Mouse (Mus musculus) limb, embryonic 11.5 days (tissue): ENCODE measurements around the gene Zhx3. TPM values are rescaled to one million over a fixed set of nuclear protein-coding genes. Genes with fewer than 3 reads are reported as not detected.

Source experiments
- ATAC-seq: fragments of 200-750 bp; cut with Nextera tagmentation; 2 replicates; pipeline ENCODE4 v1.8.0; 2017; ENCODE audit warnings: low read depth; ENCODE audit not compliant: insufficient number of reproducible peaks, low FRiP score, low TSS enrichment
- DNase-seq: peaks from one replicate; pipeline ENCODE4 v3.0.0-alpha.2; 2015; ENCODE audit warnings: low spot score
- H3K27ac ChIP-seq: fragments of 300-500 bp; sonication (generic); replicated peaks from 2 replicates; pipeline ENCODE4 v1.5.1; 2014; ENCODE audit warnings: low read depth, mild to moderate bottlenecking, low read length
- H3K27me3 ChIP-seq: fragments of 300-500 bp; sonication (generic); 2 replicates; pipeline ENCODE4 v1.6.1; 2014; ENCODE audit warnings: mild to moderate bottlenecking, low read length, mixed read lengths; ENCODE audit not compliant: control insufficient read depth, insufficient read depth
- H3K36me3 ChIP-seq: fragments of 300-500 bp; sonication (generic); 2 replicates; pipeline ENCODE4 v1.6.1; 2014; ENCODE audit warnings: mild to moderate bottlenecking, low read length, moderate library complexity, mixed read lengths; ENCODE audit not compliant: control insufficient read depth, insufficient read depth
- H3K4me1 ChIP-seq: fragments of 300-500 bp; sonication (generic); 2 replicates; pipeline ENCODE4 v1.6.1; 2014; ENCODE audit warnings: low read length, mixed read lengths; ENCODE audit not compliant: control insufficient read depth, insufficient read depth
- H3K4me2 ChIP-seq: fragments of 300-500 bp; sonication (generic); 2 replicates; pipeline ENCODE4 v1.6.1; 2014; ENCODE audit warnings: low read depth, mild to moderate bottlenecking, moderate library complexity; ENCODE audit not compliant: severe bottlenecking
- H3K4me3 ChIP-seq: fragments of 300-500 bp; sonication (generic); 2 replicates; pipeline ENCODE4 v1.5.1; 2014; ENCODE audit warnings: low read depth, low read length
- H3K9ac ChIP-seq: fragments of 300-500 bp; sonication (generic); 2 replicates; pipeline ENCODE4 v1.6.1; 2014; ENCODE audit warnings: mild to moderate bottlenecking, low read length
- H3K9me3 ChIP-seq: fragments of 300-500 bp; sonication (generic); 2 replicates; pipeline ENCODE4 v1.6.1; 2016; ENCODE audit warnings: low read length; ENCODE audit not compliant: control insufficient read depth
- WGBS: fragments of 180-500 bp; shearing (Covaris S2); extraction: QIAGEN DNeasy Blood & Tissue Kit; methylation state at CpG from one replicate; pipeline ENCODE4 v1.1.7; 2014; 5-methylcytosine and 5-hydroxymethylcytosine counted together
- polyA plus RNA-seq: library from polyadenylated mRNA; unstranded; fragments of >200 nt; fragmentation: Nextera tagmentation; extraction: Ambion mirVana; gene quantifications from 2 replicates; pipeline ENCODE4 v1.2.1, GENCODE M21; 2014

The Zhx3 gene
- polyA plus RNA-seq, 1 experiment from 2014 or later, result 8.2 TPM

DNA sequence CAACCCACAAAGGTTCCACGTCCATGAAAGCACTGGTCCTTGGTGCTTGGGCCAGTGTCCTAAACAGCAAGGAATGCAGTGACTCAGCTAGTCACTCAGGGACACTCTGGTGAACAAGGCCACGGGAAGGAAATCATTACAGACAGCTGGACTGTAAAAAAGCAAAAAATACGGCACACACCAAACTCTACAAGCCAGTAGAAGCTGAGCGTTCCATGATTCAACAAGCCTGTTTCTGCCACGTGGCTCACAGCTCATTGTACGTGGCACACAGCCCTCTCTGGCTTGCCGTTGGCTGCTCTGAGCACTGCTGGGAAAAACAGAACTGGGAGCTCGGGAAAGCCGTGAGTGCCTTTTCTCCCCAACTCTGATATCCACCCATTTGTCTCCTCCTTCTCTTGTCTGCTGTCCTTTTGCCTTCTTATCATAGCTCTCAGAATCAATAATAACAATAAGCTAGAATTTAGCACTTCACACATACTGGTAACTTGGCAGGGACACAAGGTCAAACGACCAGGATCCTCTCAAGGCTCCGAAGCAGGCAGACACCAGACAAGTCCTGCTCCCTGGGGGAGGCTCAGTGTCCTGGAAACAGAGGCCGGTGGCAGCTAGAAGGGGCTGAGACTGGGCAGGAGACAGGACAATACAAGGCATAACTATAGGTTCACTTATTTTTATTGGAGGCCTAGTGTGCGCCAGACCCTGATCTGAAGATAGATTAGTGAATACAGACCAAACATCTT is 7.8 kb upstream of the Zhx3 start, which contains the start of gene Lpin3:
TSS of gene Lpin3 (plus strand) at position 218 of the 743 bp plus-strand sequence.
- WGBS, result 71% methylated on average over 13 of the region's 13 CpGs
- Histone ChIP-seq H3K9ac (no peak within 1 kb of the TSS), H3K36me3 (no peaks in the 10 kb centered on the region), H3K27ac (no peak within 1 kb of the TSS), H3K27me3 (no peaks in the 10 kb centered on the region), H3K4me2 (no peak within 1 kb of the TSS), H3K4me3 (no peak within 1 kb of the TSS), H3K9me3 (no peaks in the 10 kb centered on the region), H3K4me1 (no peaks in the 10 kb centered on the region)
- DNase-seq (no peak), ATAC-seq (no peak)

DNA sequence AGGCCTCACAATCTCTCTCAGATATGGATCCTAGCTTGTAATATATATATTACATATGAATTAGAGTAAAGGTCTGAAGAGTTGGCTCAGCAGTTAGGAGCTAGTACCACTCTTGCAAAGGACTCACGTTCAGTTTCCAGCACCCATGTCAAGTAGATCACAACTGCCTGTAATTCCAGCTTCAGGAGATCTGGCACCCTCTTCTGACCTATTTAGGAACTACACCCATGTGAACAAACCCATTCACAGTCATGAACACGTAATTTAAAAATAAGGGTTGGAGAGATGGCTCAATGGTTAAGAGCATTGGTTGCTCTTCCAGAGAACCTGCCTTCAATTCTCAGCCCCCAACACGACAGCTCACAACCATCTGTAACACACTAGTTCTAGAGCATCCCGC is 3.3 kb upstream of the Zhx3 start:
- DNase-seq, result no peak
- Histone ChIP-seq H3K9me3 (no peaks in the 10 kb centered on the region), H3K4me1 (no peaks in the 10 kb centered on the region), H3K9ac (no peak overlapping the region), H3K27me3 (no peaks in the 10 kb centered on the region), H3K27ac (no peak overlapping the region), H3K4me2 (no peak overlapping the region), H3K36me3 (no peaks in the 10 kb centered on the region; the same call in 1 of the 2 replicates), H3K4me3 (no peak overlapping the region)
- no peak for ATAC-seq
- 85% methylated on average over 4 of the region's 4 CpGs for WGBS

DNA sequence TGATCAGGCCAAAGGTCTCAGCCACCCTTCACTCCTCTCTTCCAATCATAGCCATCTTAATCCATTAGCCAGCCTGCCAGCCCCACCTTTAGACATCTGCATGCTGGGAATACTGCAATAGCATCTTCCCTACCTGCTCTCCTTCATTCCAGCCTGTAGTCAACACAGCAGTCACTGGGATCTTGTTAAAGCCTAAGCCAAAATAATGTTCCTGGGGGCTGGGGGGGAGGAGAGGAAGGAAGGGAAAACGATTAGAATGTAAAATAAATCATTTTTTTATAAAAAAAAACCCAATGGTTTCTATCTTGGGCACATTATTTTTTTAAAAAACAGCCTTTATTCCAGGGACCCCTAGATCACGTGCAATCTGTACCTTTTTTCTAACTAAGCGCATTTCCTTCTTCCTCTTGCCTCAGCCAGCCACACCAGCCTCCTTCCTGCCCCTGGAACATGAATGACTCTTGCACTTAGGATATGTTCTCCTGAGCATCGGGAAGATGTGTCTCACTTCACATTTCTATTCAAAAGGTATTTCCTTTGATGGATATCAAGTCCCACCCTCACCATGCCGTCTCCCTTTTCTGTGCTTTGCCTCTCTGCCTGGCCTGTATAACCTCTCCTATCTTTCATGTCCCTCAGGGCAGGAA is 1.6 kb upstream of the Zhx3 start:
- 91% methylated on average over 5 of the region's 5 CpGs for WGBS
- no peak for DNase-seq
- Histone ChIP-seq H3K4me3 (no peak overlapping the region), H3K36me3 (no peaks in the 10 kb centered on the region; the same call in 1 of the 2 replicates), H3K27me3 (no peaks in the 10 kb centered on the region), H3K9me3 (no peaks in the 10 kb centered on the region), H3K4me1 (no peaks in the 10 kb centered on the region), H3K27ac (no peak overlapping the region), H3K4me2 (no peak overlapping the region), H3K9ac (no peak overlapping the region)
- no peak for ATAC-seq

DNA sequence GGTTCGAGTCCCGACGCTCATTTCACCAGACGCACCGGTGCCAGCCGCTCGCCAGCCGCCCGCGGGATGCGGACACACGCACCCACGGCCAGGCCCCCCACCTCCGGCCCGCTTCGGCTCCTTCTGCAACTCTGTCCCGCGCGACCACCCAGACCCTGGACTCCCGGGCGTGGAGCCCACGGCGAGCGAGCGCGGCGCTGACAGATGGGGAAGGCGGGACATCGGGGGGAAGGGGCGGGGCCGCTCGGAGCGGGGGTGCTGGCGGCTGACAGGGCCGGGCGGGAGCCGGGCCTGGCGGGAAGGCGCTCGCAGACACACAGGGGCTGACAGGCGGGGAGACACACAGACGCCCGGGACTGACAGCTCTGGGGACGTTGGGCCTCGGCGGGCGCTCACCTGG is 403 bp downstream of the Zhx3 start:
- Histone ChIP-seq H3K4me1 (no peaks in the 10 kb centered on the region), H3K9me3 (no peaks in the 10 kb centered on the region), H3K36me3 (no peaks in the 10 kb centered on the region; the same call in 1 of the 2 replicates), H3K4me3 (peak overlapping the region; percentile 87), H3K9ac (peak overlapping the region; percentile 84), H3K4me2 (peak overlapping the region; percentile 80), H3K27me3 (no peaks in the 10 kb centered on the region), H3K27ac (peak overlapping the region; percentile 68)
- peak; percentile 72 for DNase-seq
- peak; percentile 85 for ATAC-seq
- under 1% methylated on average over 36 of the region's 47 CpGs for WGBS

DNA sequence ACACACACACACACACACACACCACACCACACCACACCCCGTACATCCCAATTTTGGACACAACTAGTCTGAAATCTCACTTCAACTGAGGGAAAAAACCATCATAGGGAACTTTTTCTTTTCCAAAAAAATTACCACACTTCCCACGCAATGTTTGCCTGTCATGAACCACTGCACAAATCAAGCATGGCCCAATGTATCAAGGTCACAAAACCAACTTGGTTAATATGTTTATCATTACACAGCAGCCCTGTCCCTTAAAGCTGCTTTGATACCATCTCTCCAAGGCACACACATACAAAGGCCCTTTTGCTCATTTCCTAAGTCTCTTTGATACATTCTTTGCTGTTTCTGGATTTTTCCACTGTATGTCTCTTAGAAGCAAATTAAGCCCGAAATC is 1.5 kb downstream of the Zhx3 start:
- no peak overlapping the region for H3K9ac ChIP-seq
- no peak overlapping the region for H3K4me3 ChIP-seq
- no peaks in the 10 kb centered on the region for H3K4me1 ChIP-seq
- 92% methylated on average over 3 of the region's 3 CpGs for WGBS
- no peaks in the 10 kb centered on the region for H3K9me3 ChIP-seq
- no peak for ATAC-seq
- H3K36me3 ChIP-seq, result no peaks in the 10 kb centered on the region; the same call in 1 of the 2 replicates
- no peak overlapping the region for H3K27ac ChIP-seq
- DNase-seq, result no peak
- no peak overlapping the region for H3K4me2 ChIP-seq
- no peaks in the 10 kb centered on the region for H3K27me3 ChIP-seq

DNA sequence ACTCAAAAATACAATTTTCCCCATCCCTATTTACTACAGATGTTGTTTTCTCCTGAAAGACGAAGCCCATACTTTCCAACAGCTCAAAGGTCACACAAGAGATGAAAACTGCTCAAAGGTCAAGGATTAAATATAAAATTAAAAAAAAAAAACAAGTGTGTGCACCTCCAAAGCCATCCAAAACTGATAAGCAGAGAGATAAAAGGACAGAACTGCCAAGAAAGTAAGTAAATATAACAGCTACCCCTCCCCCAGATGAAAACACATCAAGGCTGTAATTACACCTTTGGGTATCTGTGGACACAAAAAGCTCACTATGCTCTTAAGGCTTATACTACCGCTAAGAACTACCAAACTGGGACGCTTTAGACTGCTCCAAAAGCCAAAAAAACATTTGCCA is 3.4 kb downstream of the Zhx3 start:
- DNase-seq (no peak), ATAC-seq (no peak)
- H3K4me3 ChIP-seq, result no peak overlapping the region
- H3K9ac ChIP-seq, result no peak overlapping the region
- H3K4me1 ChIP-seq, result no peaks in the 10 kb centered on the region
- no peak overlapping the region for H3K27ac ChIP-seq
- no peaks in the 10 kb centered on the region for H3K36me3 ChIP-seq
- H3K4me2 ChIP-seq, result no peak overlapping the region
- H3K27me3 ChIP-seq, result no peaks in the 10 kb centered on the region
- H3K9me3 ChIP-seq, result no peaks in the 10 kb centered on the region
- 82% methylated on average over 3 of the region's 3 CpGs for WGBS

DNA sequence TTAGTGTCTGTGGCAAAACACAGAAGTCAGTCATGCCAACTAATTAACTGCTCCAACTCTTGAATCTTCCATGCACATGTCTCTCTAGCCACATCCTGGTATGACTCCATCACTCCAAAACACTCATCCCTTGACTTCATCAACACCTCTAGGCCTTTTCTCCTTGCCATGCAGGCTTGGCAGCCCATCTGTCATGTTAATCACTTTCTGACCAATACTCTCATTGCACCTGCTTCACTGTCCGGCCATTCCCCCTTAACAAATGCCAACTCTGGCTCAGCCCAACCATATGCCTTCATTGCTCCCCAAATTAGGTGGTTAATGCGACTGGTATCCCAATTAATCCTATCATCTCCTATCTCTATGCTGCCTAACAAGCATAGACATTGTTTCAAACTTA is 7.5 kb downstream of the Zhx3 start:
- no peaks in the 10 kb centered on the region for H3K27me3 ChIP-seq
- no peaks in the 10 kb centered on the region for H3K36me3 ChIP-seq
- no peaks in the 10 kb centered on the region for H3K9me3 ChIP-seq
- no peak overlapping the region for H3K9ac ChIP-seq
- H3K4me2 ChIP-seq, result no peak overlapping the region
- H3K27ac ChIP-seq, result no peak overlapping the region
- WGBS, result 78% methylated on average over 2 of the region's 2 CpGs
- DNase-seq (no peak), ATAC-seq (no peak)
- no peak overlapping the region for H3K4me3 ChIP-seq
- H3K4me1 ChIP-seq, result no peaks in the 10 kb centered on the region

DNA sequence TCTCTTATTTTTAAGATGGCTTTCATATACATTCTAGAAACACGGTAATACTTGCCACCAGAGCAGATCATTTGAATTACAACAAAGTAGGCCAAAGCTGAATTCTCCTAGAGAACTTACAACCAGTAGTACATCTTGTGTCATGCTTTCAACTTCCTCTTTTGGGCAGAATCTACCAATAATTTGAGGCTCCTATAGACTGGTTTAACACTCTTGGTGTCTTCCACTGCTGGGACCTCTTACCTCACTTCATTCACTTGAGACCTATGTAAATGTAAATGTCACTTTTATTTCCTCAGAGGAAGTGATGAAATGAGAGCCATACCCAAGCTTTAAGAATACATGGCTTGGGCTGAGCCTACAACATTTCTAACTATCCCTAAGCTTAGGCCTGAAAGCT is 8.7 kb downstream of the Zhx3 start:
- WGBS, result 90% methylated on average over 1 of the region's 1 CpGs
- no peaks in the 10 kb centered on the region for H3K36me3 ChIP-seq
- no peak overlapping the region for H3K4me3 ChIP-seq
- H3K9me3 ChIP-seq, result no peaks in the 10 kb centered on the region
- ATAC-seq (no peak), DNase-seq (no peak)
- H3K9ac ChIP-seq, result no peak overlapping the region
- no peaks in the 10 kb centered on the region for H3K4me1 ChIP-seq
- no peak overlapping the region for H3K27ac ChIP-seq
- H3K27me3 ChIP-seq, result no peaks in the 10 kb centered on the region
- H3K4me2 ChIP-seq, result no peak overlapping the region
